Mouse (Mus musculus) embryo, embryonic 11.5 days (tissue): Measurements from ENCODE around the gene Nrxn3.
A peak's percentile ranks its signal among the peaks of the same experiment; 100 is the strongest.

Experiments used
- DNase-seq: peaks from one replicate; pipeline ENCODE4 v3.0.0-alpha.2; 2012; ENCODE audit warnings: low read depth, low spot score

The Nrxn3 gene

GRCm38 (mm10) chr12:89700937-89701458 lies 978.3 kb downstream of the Nrxn3 start:
- DNase-seq, result no peak

DNA sequence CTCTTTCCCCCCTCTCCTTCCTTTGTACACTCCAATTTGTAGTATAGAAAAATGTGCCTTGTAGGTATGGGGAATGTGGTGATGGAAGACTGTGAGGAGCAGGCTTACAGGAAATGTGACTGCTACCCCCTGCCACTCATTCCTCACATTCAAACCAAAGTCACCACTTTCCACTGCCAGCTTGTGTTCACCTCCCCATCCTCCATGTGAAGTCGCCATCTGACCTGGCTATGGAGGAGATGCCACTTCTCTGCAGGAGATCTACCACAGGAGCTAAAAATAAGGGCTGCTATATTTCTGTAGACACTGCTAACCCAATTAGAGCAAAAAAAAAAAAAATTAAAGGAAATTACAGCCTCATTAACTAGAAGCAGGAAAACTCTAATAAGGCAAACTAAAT lies 980.3 kb downstream of the Nrxn3 start:
- DNase-seq, result no peak

DNA sequence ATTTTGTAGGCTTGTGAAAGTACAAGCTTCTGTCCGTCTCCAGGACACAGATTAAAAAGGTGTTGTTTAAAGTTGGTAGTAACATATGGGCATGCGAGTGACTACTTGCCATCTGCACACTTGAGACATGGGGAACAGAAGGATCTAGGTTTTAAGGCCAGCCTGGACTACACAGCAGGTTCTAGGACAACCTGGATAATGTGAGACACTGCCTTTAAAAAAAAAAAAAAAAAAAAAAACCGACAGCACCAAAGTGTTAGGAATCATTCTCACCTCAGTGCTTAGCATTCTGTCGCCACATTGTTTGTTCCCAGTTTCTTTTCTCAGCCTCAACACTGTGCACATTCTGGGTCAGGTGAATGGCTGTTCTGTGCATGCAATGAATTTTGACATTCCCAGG lies 985.2 kb downstream of the Nrxn3 start:
- no peak for DNase-seq

- no peak for DNase-seq
Observed at GRCm38 (mm10) chr12:89710459-89710858, 987.8 kb downstream of the Nrxn3 start.

- DNase-seq, result no peak
Observed at GRCm38 (mm10) chr12:89711791-89712190, 989.1 kb downstream of the Nrxn3 start.

- DNase-seq, result no peak
Observed at GRCm38 (mm10) chr12:89719194-89720080, 996.8 kb downstream of the Nrxn3 start.

- DNase-seq, result no peak
Observed at GRCm38 (mm10) chr12:89720945-89721344, 998.3 kb downstream of the Nrxn3 start.

- DNase-seq, result no peak
Observed at GRCm38 (mm10) chr12:89722462-89722861, 999.8 kb downstream of the Nrxn3 start.

GRCm38 (mm10) chr12:89724048-89724447 lies 1001.4 kb downstream of the Nrxn3 start:
- no peak for DNase-seq

DNA sequence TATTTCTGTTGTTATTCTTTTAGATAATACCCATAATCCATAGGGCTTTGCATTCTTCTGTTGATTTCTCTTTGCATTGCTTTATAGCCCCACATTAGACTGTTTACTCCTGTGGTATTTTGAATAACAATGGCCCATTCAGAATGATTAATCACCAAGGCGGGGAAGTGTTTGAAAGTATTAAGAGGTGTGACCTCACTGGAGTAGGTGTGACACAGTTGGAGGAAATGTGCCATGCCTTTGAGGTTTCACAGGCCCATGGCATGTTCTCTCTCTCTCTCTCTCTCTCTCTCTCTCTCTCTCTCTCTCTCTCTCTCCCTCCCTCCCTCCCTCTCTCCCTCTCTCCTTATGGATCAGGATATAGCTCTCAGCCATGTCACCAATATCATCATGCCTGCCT lies 1019.6 kb downstream of the Nrxn3 start:
- no peak for DNase-seq

DNA sequence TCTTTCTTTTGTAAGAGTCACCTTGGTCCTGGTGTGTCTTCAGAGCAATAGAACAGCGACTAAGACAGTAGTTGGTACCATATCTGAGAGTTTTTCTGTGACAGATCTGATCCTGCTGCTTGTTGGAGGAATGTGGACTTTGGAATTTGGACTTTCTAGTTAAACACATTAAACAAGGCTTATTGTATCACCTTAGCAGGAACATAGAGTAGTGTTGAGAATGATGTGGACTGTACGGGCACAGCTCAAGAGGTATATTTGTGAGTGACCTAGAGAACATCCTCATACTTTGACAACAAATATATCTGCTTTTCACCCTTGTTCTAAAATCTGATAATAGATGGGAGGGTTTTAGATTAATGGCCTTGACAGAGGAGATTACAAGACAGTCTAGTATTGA lies 1020.1 kb downstream of the Nrxn3 start:
- no peak for DNase-seq

DNA sequence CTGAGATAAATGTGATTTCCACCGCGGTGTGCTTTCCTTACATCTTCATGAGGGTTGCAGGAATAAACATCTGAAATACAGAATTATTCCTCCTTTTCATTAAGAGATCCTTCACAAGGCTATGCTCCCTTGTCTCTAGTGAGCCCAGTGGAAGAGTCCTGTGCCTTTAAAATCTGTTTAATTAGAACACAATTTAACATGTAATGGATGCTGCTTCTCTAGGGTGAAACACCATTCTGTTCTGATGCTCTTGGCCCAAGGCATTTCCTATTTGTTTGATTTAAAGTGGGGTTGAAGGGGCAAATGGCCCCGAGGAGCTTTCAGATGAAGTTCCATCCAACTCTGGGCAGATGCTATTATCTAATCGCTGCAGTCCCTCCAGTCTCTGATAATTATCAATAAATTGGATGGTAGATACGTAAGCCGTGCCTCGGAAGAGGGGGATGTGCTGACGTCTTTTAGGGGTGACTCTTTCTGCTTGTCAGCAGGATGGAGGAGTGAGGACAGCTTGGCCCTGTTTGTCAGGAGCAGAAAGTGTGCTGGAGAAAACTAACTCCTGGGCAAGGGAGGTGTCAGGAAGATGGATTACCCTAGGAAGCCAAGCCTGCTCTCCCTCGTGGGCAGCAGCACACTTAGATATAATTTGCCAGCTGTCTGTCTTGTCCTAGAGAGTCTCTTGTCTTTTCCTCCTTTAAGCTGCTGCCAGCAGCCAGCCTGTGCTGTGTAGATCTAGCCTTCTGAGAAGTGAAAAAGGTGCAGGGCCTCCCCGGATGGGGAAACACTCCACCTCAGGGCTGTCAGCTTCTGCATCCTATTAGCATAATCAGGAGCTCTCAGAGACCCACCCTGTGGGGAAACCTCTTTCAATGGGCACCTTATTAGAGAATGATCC lies 1041.8 kb downstream of the Nrxn3 start:
- DNase-seq, result peak; percentile 4

DNA sequence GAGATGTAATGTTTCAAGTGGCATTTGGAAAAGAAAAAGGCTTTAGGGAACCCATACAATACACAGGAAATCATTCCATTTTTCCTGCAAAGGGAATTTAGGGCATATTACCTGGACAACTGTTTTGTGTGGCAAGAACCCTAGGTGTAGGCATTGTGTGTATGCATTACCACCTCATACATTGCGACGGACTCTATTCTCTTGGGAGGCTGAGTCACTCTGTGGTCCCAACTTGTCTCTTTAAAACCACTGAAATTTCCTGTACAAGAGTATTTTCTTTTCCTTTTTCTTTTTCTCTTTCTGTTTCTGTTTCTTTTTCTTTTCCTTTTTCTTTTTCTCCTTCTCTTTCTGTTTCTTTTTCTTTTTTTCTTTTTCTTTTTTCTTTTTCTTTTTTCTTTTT lies 1042.5 kb downstream of the Nrxn3 start:
- no peak for DNase-seq

DNA sequence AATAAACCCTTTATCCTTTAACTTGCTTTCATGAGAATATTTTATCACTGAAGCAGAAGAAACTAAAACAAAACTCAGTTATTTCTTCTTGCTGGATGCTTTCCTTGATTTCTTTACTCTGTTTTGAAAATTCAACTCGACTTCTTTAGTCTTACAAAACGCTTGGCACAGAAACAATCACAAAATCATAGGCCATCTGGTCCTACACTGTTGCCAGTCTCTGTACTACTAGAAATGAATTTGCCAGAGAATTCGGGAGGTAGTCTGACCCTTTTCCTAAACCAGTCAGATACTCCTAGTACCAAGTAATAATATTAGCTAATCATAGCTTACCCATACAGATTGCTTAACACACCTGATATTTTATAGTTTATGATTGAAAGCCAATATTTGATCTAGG lies 1066.1 kb downstream of the Nrxn3 start:
- DNase-seq, result no peak

DNA sequence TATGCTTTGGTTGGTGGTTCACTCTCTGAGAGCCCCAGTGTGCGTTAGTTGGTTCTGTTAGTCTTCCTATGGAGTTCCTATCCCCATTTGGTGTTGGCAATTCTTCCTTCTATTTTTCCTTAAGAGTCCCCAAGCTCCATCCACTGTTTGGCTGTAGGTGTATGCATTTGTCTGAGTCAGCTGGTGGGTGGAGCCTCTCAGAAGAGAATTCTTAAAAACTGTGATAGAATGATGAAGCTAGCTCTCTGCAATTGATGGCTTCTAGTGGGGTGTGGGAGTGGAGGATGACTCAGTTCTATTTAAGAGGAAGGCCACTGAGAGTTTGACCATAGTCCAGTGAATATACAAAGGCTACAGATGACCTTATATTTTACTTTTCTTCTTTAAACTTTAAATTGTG lies 1067.3 kb downstream of the Nrxn3 start:
- DNase-seq, result no peak

DNA sequence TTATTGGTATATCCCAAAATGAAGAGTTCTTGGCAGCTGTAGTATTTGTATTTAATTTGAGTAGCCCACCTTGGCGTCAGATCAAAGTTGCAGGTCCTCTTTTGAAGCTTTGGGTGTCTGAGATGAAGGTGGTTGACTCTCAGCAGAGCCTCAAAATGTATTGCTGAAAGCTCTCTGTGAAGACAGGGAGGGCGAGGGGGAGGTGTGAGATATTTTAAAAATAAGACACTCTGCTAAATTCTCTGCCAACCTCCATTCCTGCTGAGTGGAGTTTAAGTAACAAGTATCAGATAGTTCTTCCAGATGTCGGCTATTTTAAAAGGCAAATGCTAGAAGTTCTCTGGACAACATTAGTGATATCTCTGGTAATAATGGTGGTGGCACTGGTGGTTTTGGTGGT lies 1069.2 kb downstream of the Nrxn3 start:
- DNase-seq, result no peak

GRCm38 (mm10) chr12:89794741-89795140 lies 1072.1 kb downstream of the Nrxn3 start:
- no peak for DNase-seq

DNA sequence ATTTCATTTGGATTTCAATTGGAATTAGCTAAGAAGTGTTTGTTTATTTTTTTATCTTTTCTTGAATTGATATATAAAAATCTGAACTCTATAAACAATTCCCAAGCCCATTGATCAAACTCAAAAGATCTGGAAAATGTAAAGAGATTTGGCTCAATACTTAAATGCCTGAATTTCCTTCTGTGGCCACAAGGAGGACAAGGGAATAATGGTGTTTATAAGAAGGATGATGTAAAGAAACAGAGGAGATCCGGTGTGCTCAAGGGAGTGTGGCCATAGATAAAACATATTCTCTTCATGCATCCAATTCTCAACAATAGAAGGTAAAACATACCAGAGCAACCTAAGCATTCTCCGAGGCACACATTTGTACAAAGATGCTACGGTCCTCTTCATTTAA lies 1085.5 kb downstream of the Nrxn3 start:
- DNase-seq, result no peak

GRCm38 (mm10) chr12:89810146-89810545 lies 1087.5 kb downstream of the Nrxn3 start:
- no peak for DNase-seq

DNA sequence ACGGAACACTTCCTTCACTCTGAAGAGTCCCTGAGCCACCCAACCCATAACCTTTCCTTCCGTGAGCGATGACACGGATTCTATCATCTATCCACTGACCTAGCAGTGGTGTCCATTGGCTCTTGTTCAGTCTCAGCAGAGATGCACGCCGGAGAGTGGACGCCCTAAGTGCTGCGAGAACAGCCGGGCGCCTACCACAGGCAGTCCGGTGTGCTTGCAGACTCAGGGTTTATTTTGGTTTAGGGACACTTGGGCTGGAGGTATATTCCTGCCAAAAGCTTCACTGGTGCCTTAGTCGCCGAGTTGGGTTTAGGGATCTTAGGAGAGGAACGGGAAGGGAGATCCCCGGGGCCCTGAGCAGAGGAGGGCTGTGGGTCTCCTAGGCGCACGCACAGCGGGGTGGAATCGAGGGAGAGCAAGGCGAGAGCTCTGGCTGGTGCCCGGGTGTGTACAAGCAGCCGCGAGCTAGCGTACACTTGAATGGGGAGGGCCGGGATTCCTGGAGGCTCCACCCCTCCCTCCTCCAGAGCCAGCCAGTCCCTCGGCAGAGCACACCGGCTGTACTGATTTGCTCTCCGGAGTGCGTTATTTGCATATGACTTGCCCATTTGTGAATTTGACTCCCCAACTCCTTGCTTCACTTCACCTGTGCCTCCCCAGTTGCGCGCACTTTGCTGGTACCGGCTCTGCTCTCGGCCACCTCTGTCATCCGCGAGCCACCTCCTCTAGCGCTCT lies 1089.3 kb downstream of the Nrxn3 start:
- DNase-seq, result peak; percentile 63

DNA sequence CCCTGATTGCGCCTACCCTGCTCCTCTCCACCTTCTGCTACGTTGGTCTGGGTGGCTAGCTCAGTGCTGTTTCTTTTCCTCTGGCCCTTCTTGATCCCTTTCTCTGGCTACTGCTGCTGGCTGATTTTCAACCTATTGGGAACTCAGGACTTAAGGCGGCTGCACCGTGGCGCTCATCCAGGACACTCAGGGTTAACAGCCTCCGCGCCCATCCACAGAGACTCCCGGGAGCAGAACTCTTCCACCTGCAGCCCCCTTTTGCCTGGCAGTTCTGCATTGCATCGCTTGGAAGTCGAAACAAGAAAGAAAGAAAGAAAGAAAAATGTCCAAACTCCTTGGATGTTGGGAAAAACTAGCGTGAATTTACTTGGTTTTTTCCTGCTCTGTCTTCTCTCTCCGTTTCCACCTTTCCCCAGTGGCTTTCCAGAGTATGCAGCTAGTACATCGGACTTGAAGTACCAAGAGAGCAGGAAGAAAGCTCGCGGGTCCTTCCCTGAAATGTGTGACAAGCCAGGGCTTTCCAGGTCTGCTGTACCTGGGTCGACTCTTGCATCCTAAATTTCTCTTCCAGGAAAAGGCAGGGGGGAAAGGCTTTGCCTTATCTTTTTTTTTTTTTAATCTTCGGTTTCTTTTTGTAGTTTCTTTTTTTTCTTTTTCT lies 1090.0 kb downstream of the Nrxn3 start:
- no peak for DNase-seq
